Mouse (Mus musculus) stomach, embryonic 16.5 days (tissue): ENCODE data around the gene Elane. TPM values are rescaled to one million over a fixed set of nuclear protein-coding genes. Genes with fewer than 3 reads are reported as not detected.

ENCODE experiments used
- ATAC-seq: fragments of 200-750 bp; cut with Nextera tagmentation; 2 replicates; pipeline ENCODE4 v1.8.0; 2017; ENCODE audit warnings: moderate number of reproducible peaks, moderate TSS enrichment; ENCODE audit not compliant: insufficient read depth, low FRiP score
- H3K27ac ChIP-seq: fragments of 300-500 bp; sonication (generic); 2 replicates; pipeline ENCODE4 v1.5.1; 2014; ENCODE audit warnings: low read length
- H3K27me3 ChIP-seq: fragments of 300-500 bp; sonication (generic); 2 replicates; pipeline ENCODE4 v1.6.1; 2014; ENCODE audit warnings: low read length, control low read depth, mixed read lengths; ENCODE audit not compliant: control insufficient read depth, insufficient read depth
- H3K36me3 ChIP-seq: fragments of 300-500 bp; sonication (generic); 2 replicates; pipeline ENCODE4 v1.6.1; 2014; ENCODE audit warnings: low read length; ENCODE audit not compliant: control insufficient read depth, insufficient read depth
- H3K4me1 ChIP-seq: fragments of 300-500 bp; sonication (generic); 2 replicates; pipeline ENCODE4 v1.6.1; 2014; ENCODE audit warnings: low read length, control low read depth, mixed read lengths; ENCODE audit not compliant: control insufficient read depth, insufficient read depth
- H3K4me2 ChIP-seq: fragments of 300-500 bp; sonication (generic); 2 replicates; pipeline ENCODE4 v1.6.1; 2014; ENCODE audit warnings: low read depth, low read length, mixed read lengths
- H3K4me3 ChIP-seq: fragments of 300-500 bp; sonication (generic); replicated peaks from 2 replicates; pipeline ENCODE4 v1.5.1; 2014; ENCODE audit warnings: mild to moderate bottlenecking, low read length
- H3K9ac ChIP-seq: fragments of 300-500 bp; sonication (generic); 2 replicates; pipeline ENCODE4 v1.6.1; 2014; ENCODE audit warnings: low read length
- H3K9me3 ChIP-seq: fragments of 300-500 bp; sonication (generic); replicated peaks from 2 replicates; pipeline ENCODE4 v1.6.1; 2016; ENCODE audit warnings: low read length, control low read depth; ENCODE audit not compliant: control insufficient read depth
- WGBS: fragments of 180-500 bp; shearing (Covaris S2); extraction: QIAGEN DNeasy Blood & Tissue Kit; methylation state at CpG from one replicate; pipeline ENCODE4 v1.1.7; 2014; 5-methylcytosine and 5-hydroxymethylcytosine counted together
- polyA plus RNA-seq: library from polyadenylated mRNA; unstranded; fragments of >200 nt; fragmentation: Nextera tagmentation; extraction: Ambion mirVana; gene quantifications from 2 replicates; pipeline ENCODE4 v1.2.1, GENCODE M21; 2015

The Elane gene
- polyA plus RNA-seq, 1 experiment from 2014 or later = 9.8 TPM

DNA sequence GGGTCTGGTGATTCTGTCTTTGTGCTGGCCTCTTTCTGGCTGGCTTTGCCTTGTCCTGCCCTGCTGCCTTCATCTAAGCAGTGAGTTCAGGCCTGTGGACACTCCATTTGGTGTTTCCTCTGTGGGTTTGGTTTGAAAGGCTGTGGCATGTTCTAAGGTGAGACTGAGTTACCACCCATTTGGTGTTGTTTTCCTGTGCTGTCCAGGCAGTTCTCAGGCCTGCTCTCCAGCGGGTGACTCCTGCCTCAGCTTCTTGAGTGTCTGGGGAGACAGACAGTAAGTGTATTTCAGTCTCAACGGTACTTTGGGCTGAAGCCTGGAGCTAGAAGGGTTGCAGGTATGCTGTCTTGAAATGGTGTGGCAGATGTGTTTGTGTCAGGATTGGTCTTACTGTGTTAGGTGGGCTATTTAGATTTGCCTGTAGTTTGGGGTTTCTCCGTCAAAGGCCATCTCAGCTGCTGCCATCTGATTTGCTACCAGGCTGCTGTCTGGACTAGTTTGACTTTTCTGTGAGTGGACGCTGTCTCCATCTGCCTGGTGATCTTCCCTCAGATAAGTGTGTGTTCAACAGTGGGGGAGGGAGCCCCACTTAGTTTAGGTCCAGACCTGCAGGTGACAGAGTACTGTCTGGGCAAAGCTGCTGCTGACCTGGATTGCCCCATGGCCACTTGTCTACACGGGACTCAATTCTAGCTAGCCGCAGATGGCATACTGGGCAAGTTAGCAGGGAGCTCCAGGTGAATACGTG, 29.2 kb upstream of the Elane start:
- no peak for ATAC-seq
- Histone ChIP-seq H3K4me2 (peak overlapping the region; percentile 89), H3K9ac (peak overlapping the region; percentile 99), H3K4me1 (peaks cover 47% of the 10 kb centered on the region), H3K4me3 (peak overlapping the region; percentile 97), H3K27ac (peak overlapping the region; percentile 100), H3K9me3 (no peaks in the 10 kb centered on the region), H3K27me3 (no peaks in the 10 kb centered on the region), H3K36me3 (peaks cover 25% of the 10 kb centered on the region)
- WGBS = 21% methylated on average over 7 of the region's 7 CpGs

DNA sequence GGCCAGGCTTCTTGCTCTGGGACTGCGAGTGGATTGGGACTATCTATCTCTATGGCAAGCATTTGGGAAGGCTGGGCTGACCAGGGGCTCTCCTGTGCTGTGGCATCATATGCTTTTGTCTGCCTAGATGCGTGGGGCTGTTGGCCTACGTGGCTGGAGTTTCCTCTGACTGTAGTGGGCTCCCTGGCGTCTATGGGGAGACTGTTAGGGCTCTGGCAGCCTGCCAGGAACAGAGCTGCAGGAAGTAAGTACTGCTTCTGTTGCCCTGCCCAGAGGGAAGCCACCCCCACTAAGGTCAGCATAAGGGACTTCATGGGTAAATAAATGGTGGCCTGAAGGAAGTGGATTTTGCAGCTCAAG, 28.6 kb upstream of the Elane start:
- Histone ChIP-seq H3K9me3 (no peaks in the 10 kb centered on the region), H3K27ac (peak overlapping the region; percentile 100), H3K4me1 (peaks cover 42% of the 10 kb centered on the region), H3K4me3 (peak overlapping the region; percentile 97), H3K9ac (peak overlapping the region; percentile 99), H3K4me2 (peak overlapping the region; percentile 89), H3K27me3 (no peaks in the 10 kb centered on the region), H3K36me3 (peaks cover 31% of the 10 kb centered on the region)
- ATAC-seq = no peak
- 2% methylated on average over 4 of the region's 4 CpGs for WGBS

- Histone ChIP-seq H3K4me3 (peak overlapping the region; percentile 97), H3K9ac (peak overlapping the region; percentile 99), H3K4me2 (peak overlapping the region; percentile 89), H3K27ac (peak overlapping the region; percentile 52), H3K27me3 (no peaks in the 10 kb centered on the region), H3K9me3 (no peaks in the 10 kb centered on the region), H3K4me1 (peaks cover 37% of the 10 kb centered on the region), H3K36me3 (peaks cover 35% of the 10 kb centered on the region)
- no peak for ATAC-seq
- WGBS = 57% methylated on average over 2 of the region's 2 CpGs
Measured at GRCm38 (mm10) chr10:79857894-79858293, 28.2 kb upstream of the Elane start.

- peaks cover 42% of the 10 kb centered on the region for H3K36me3 ChIP-seq
- H3K4me3 ChIP-seq = peak overlapping the region; percentile 97
- H3K4me1 ChIP-seq = peaks cover 34% of the 10 kb centered on the region
- peak overlapping the region; percentile 89 for H3K4me2 ChIP-seq
- ATAC-seq = no peak
- H3K27ac ChIP-seq = peak overlapping the region; percentile 52
- 37% methylated on average over 16 of the region's 17 CpGs for WGBS
- no peaks in the 10 kb centered on the region for H3K9me3 ChIP-seq
- peak overlapping the region; percentile 99 for H3K9ac ChIP-seq
- H3K27me3 ChIP-seq = no peaks in the 10 kb centered on the region
Measured at GRCm38 (mm10) chr10:79858416-79859074, 27.5 kb upstream of the Elane start.

- Histone ChIP-seq H3K27ac (no peak overlapping the region), H3K36me3 (peaks cover 42% of the 10 kb centered on the region), H3K9ac (no peak overlapping the region; the same call in 1 of the 2 replicates), H3K27me3 (no peaks in the 10 kb centered on the region), H3K4me2 (no peak overlapping the region), H3K4me1 (peaks cover 34% of the 10 kb centered on the region), H3K4me3 (no peak overlapping the region), H3K9me3 (no peaks in the 10 kb centered on the region)
- 73% methylated on average over 11 of the region's 11 CpGs for WGBS
- ATAC-seq = no peak
Measured at GRCm38 (mm10) chr10:79859116-79859515, 26.9 kb upstream of the Elane start.

- Histone ChIP-seq H3K4me1 (peaks cover 34% of the 10 kb centered on the region), H3K9ac (peak overlapping the region; percentile 31; the same call in 1 of the 2 replicates), H3K36me3 (peaks cover 42% of the 10 kb centered on the region), H3K27ac (no peak overlapping the region), H3K9me3 (no peaks in the 10 kb centered on the region), H3K4me2 (no peak overlapping the region), H3K27me3 (no peaks in the 10 kb centered on the region), H3K4me3 (no peak overlapping the region)
- ATAC-seq = no peak
- WGBS = 89% methylated on average over 26 of the region's 26 CpGs
Measured at GRCm38 (mm10) chr10:79860079-79860911, 25.8 kb upstream of the Elane start.

DNA sequence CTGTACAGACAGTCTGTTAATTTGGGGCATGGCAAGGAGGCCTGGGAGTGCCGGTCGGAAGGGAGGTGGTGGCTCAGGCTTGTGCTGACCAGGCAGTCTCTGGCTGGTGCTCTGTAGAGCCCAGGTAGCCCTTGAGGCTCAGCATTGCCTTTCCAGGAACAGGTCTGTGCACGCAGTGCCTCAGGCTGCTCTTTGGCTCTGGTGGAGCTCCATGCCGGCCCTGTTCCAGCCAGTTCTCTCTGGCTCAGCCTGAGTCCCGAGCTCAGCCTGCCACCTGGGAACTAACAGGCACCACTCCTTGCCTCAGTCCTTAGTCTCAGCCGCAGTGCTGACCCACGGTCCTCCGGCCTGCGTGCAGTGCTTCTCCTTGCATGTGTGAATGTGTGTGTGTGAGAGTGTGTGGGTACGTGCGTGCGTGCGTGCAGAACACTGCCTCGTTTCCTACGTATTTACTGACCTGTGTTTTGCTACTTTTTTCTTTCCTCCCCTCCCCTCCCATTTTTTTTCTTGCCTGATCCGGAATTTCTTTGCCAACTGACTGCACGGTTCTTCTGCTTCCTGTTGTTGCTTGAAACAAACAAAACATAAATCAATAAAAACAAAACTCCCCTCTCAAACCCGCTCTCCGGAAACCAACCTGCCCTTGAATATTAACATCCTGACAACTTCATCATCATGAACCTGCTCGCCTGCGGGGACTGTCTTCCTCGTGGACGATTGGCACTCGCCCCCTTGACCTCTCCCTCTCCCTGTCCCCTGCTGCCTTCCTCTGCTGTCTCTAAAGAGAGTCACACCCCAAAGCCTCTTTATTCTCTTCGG, 24.6 kb upstream of the Elane start:
- Histone ChIP-seq H3K9ac (no peak overlapping the region), H3K4me1 (peaks cover 36% of the 10 kb centered on the region), H3K36me3 (peaks cover 42% of the 10 kb centered on the region), H3K4me2 (no peak overlapping the region), H3K27me3 (no peaks in the 10 kb centered on the region), H3K4me3 (no peak overlapping the region), H3K27ac (no peak overlapping the region), H3K9me3 (no peaks in the 10 kb centered on the region)
- WGBS = 72% methylated on average over 25 of the region's 25 CpGs
- no peak for ATAC-seq

GRCm38 (mm10) chr10:79862049-79862788, 23.8 kb upstream of the Elane start:
- H3K27ac ChIP-seq = no peak overlapping the region
- H3K4me2 ChIP-seq = no peak overlapping the region
- no peaks in the 10 kb centered on the region for H3K9me3 ChIP-seq
- ATAC-seq = no peak
- peaks cover 42% of the 10 kb centered on the region for H3K36me3 ChIP-seq
- no peak overlapping the region for H3K4me3 ChIP-seq
- H3K27me3 ChIP-seq = no peaks in the 10 kb centered on the region
- WGBS = 84% methylated on average over 23 of the region's 23 CpGs
- no peak overlapping the region for H3K9ac ChIP-seq
- peaks cover 29% of the 10 kb centered on the region for H3K4me1 ChIP-seq
